Mouse (Mus musculus): ENCODE measurements around the gene Kdm5a.

Gene Kdm5a

GRCm38 (mm10) chr6:120363688-120364522 is at the start of gene Kdm5a, which contains the start of gene Ccdc77:
TSS of gene Kdm5a (plus strand) at chr6:120364124.
TSS of gene Ccdc77 (minus strand) at chr6:120364374.
- peak; percentile 93 for DNase-seq (ENCODE audit: low read depth, low spot score)

GRCm38 (mm10) chr6:120318303-120318940 is 45.5 kb upstream of the Kdm5a start:
- DNase-seq (ENCODE audit: low read depth, low spot score) = no peak

- no peak for DNase-seq (ENCODE audit: low read depth, low spot score)
These were observed 44.8 kb upstream of the Kdm5a start for GRCm38 (mm10) chr6:120319129-120319528.

- no peak for DNase-seq (ENCODE audit: low read depth, low spot score)
These were observed 43.6 kb upstream of the Kdm5a start for GRCm38 (mm10) chr6:120320369-120320768.

- DNase-seq (ENCODE audit: low read depth, low spot score) = peak; percentile 79
These were observed 39.5 kb upstream of the Kdm5a start for GRCm38 (mm10) chr6:120324295-120324927.

GRCm38 (mm10) chr6:120332351-120332750 is 31.6 kb upstream of the Kdm5a start:
- no peak for DNase-seq (ENCODE audit: low read depth, low spot score)

GRCm38 (mm10) chr6:120343992-120344391 is 19.9 kb upstream of the Kdm5a start:
- DNase-seq (ENCODE audit: low read depth, low spot score) = no peak

GRCm38 (mm10) chr6:120349018-120349417 is 14.9 kb upstream of the Kdm5a start:
- DNase-seq (ENCODE audit: low read depth, low spot score) = no peak

GRCm38 (mm10) chr6:120356478-120356877 is 7.4 kb upstream of the Kdm5a start:
- DNase-seq (ENCODE audit: low read depth, low spot score) = no peak

- DNase-seq (ENCODE audit: low read depth, low spot score) = peak; percentile 89
These were observed 6.7 kb upstream of the Kdm5a start for GRCm38 (mm10) chr6:120356951-120357945.

GRCm38 (mm10) chr6:120362124-120362523 is 1.8 kb upstream of the Kdm5a start:
- DNase-seq (ENCODE audit: low read depth, low spot score) = no peak

- no peak for DNase-seq (ENCODE audit: low read depth, low spot score)
These were observed 893 bp upstream of the Kdm5a start for GRCm38 (mm10) chr6:120362774-120363687.

GRCm38 (mm10) chr6:120364523-120364905 is 590 bp downstream of the Kdm5a start:
- DNase-seq (ENCODE audit: low read depth, low spot score) = no peak

GRCm38 (mm10) chr6:120365051-120365450 is 1.1 kb downstream of the Kdm5a start:
- no peak for DNase-seq (ENCODE audit: low read depth, low spot score)

- DNase-seq (ENCODE audit: low read depth, low spot score) = no peak
These were observed 12.8 kb downstream of the Kdm5a start for GRCm38 (mm10) chr6:120376736-120377135.

GRCm38 (mm10) chr6:120390054-120390453 is 26.1 kb downstream of the Kdm5a start:
- DNase-seq (ENCODE audit: low read depth, low spot score) = no peak

GRCm38 (mm10) chr6:120392811-120393210 is 28.9 kb downstream of the Kdm5a start:
- DNase-seq (ENCODE audit: low read depth, low spot score) = no peak

- no peak for DNase-seq (ENCODE audit: low read depth, low spot score)
These were observed 31.9 kb downstream of the Kdm5a start for GRCm38 (mm10) chr6:120395622-120396345.

- no peak for DNase-seq (ENCODE audit: low read depth, low spot score)
These were observed 40.0 kb downstream of the Kdm5a start for GRCm38 (mm10) chr6:120403936-120404335.

All from skeletal muscle tissue, adult 2 months (tissue).